In genomic region chr10:61130959-61131358, GRCm38 (mm10) we compare ENCODE assay signal across 22 mouse cellular contexts. TPM values are rescaled to one million over a fixed set of nuclear protein-coding genes. Genes with fewer than 3 reads are reported as not detected.
DNase-seq lines count a peak whose midpoint lies in the region; ATAC-seq and TF ChIP-seq lines count a peak whose summit lies in the region.
"Had no signal": no experiment of that assay in that cellular context is flagged by ENCODE, and none has a peak within 500 bp of the region (broad histone marks: within the 10 kb centered on the region; RNA-seq: fewer than 3 reads in every experiment).

No protein-coding gene starts in this region.

- no peak for ATAC-seq in megakaryocyte-erythroid progenitor cell, adult 5-6 weeks (replicated peaks; ENCODE audit: low FRiP score, low TSS enrichment, poor library complexity, severe bottlenecking)
- ATAC-seq: intestine, embryonic 15.5 days had no signal

- H3K36me3 ChIP-seq in embryonic facial prominence, embryonic 10.5 days (replicated peaks), result peaks cover 41% of the 10 kb centered on the region
- H3K36me3 ChIP-seq: intestine, embryonic 15.5 days had no signal

- no peak overlapping the region for H3K27ac ChIP-seq in cerebellum, adult 2 months (ENCODE audit: insufficient read depth, low read length)
- no peak overlapping the region for H3K27ac ChIP-seq in embryonic facial prominence, embryonic 10.5 days (replicated peaks)
- H3K27ac ChIP-seq: forebrain, embryonic 12.5 days; hindbrain, embryonic 15.5 days; intestine, embryonic 15.5 days; liver, embryonic 14.5 days; midbrain, embryonic 12.5 days; neural tube, embryonic 13.5 days had no signal

- H3K4me1 ChIP-seq in cerebellum, adult 2 months (ENCODE audit: control insufficient read depth, insufficient read depth, low read length), result peaks cover 7% of the 10 kb centered on the region; the same call in 1 of the 2 replicates
- H3K4me1 ChIP-seq in embryonic facial prominence, embryonic 10.5 days, result no peaks in the 10 kb centered on the region
- H3K4me1 ChIP-seq: forebrain, embryonic 12.5 days; heart, embryonic 12.5 days; hindbrain, embryonic 15.5 days; intestine, embryonic 15.5 days; midbrain, embryonic 12.5 days; neural tube, embryonic 13.5 days had no signal

- 21% methylated on average over 3 of the region's 3 CpGs for WGBS in cerebellum, adult 2 months
- WGBS in embryonic facial prominence, embryonic 10.5 days, result 86% methylated on average over 3 of the region's 3 CpGs

- no peak for TF ChIP-seq POLR2A in cerebellum, adult 2 months (IDR thresholded peaks at IDR 0.05; ENCODE audit: borderline replicate concordance, insufficient read depth, low read length)

- no peak overlapping the region for H3K4me3 ChIP-seq in cerebellum, adult 2 months (replicated peaks; ENCODE audit: insufficient read depth, low read depth, low read length)
- H3K4me3 ChIP-seq in embryonic facial prominence, embryonic 10.5 days, result no peak overlapping the region
- H3K4me3 ChIP-seq: forebrain, embryonic 12.5 days; heart, embryonic 12.5 days; hindbrain, embryonic 15.5 days; intestine, embryonic 15.5 days; midbrain, embryonic 12.5 days; neural tube, embryonic 13.5 days had no signal

- H3K9me3 ChIP-seq in embryonic facial prominence, embryonic 10.5 days, result no peaks in the 10 kb centered on the region
- H3K9me3 ChIP-seq: heart, embryonic 12.5 days; hindbrain, embryonic 15.5 days; intestine, embryonic 15.5 days; midbrain, embryonic 12.5 days; neural tube, embryonic 13.5 days had no signal

- H3K27me3 ChIP-seq in cerebellum, adult 2 months (ENCODE audit: control insufficient read depth, insufficient read depth, low read length), result no peaks in the 10 kb centered on the region
- no peaks in the 10 kb centered on the region for H3K27me3 ChIP-seq in embryonic facial prominence, embryonic 10.5 days (replicated peaks; ENCODE audit: low read depth, poor library complexity, severe bottlenecking)
- H3K27me3 ChIP-seq: forebrain, embryonic 12.5 days; heart, embryonic 12.5 days; hindbrain, embryonic 15.5 days; intestine, embryonic 15.5 days; midbrain, embryonic 12.5 days; neural tube, embryonic 13.5 days had no signal

- TF ChIP-seq CTCF in cerebellum, adult 2 months (IDR thresholded peaks at IDR 0.05; ENCODE audit: borderline replicate concordance, insufficient read depth, low read depth, low read length), result no peak

- peak; percentile 40 to 63 for DNase-seq in cerebellum, adult 2 months
- DNase-seq in cerebellum, adult 11 months, result no peak
- DNase-seq in adipocyte (ENCODE audit: low spot score), result peak; percentile 60
- peak; percentile 47 to 68 for DNase-seq in cerebellum, postnatal 25 days
- DNase-seq in gastrocnemius, postnatal 25 days, result no peak
- no peak for DNase-seq in embryonic facial prominence, embryonic 10.5 days (ENCODE audit: low spot score)
- DNase-seq: heart, adult 11 months; heart, postnatal 14 days; right cerebral cortex, adult 18-20 months; spleen, adult 18-20 months; thymus, postnatal 36 days had no signal

RNA-seq across cellular contexts. Expression of gene Sgpl1, which starts 16.5 kb away (rescaled TPM):
- polyA plus RNA-seq in cerebellum, adult 2 months (2012; rRNA removed), result 39.6 and 39.7 TPM in 2 replicates
- total RNA-seq in megakaryocyte-erythroid progenitor cell, adult 5-6 weeks (2014; fragmentation: Nextera tagmentation), result 18.2 and 34.1 TPM in 2 replicates
- total RNA-seq in megakaryocyte-erythroid progenitor cell, adult 5-6 weeks (2017), result 7.0 and 25.2 TPM in 2 replicates
- 1 to 10 TPM; 6.9 to 7.2 TPM for total RNA-seq in gastrocnemius, postnatal 25 days (2021)
- polyA plus RNA-seq in embryonic facial prominence, embryonic 10.5 days (2016; fragmentation: Nextera tagmentation; extraction: Ambion mirVana), result 65.4 and 68.5 TPM in 2 replicates

RNA-seq across cellular contexts. Expression of gene Tbata, which starts 40.8 kb away (rescaled TPM):
- 38.2 and 43.5 TPM in 2 replicates for polyA plus RNA-seq in cerebellum, adult 2 months (2012; rRNA removed)
- total RNA-seq in megakaryocyte-erythroid progenitor cell, adult 5-6 weeks (2014; fragmentation: Nextera tagmentation), result not detected in 2 replicates
- not detected in 2 replicates for total RNA-seq in megakaryocyte-erythroid progenitor cell, adult 5-6 weeks (2017)
- not detected for total RNA-seq in gastrocnemius, postnatal 25 days (2021)
- polyA plus RNA-seq in embryonic facial prominence, embryonic 10.5 days (2016; fragmentation: Nextera tagmentation; extraction: Ambion mirVana), result 0.15 and 0.36 TPM in 2 replicates
- total RNA-seq: adrenal gland, adult 18-20 months; gastrocnemius, adult 8-10 months had no signal
- polyA plus RNA-seq: heart, embryonic 12.5 days; intestine, embryonic 15.5 days; kidney, embryonic 14.5 days; liver, embryonic 14.5 days; midbrain, embryonic 12.5 days had no signal

RNA-seq across cellular contexts. Expression of gene Pcbd1, which starts 41.8 kb away (rescaled TPM):
- 25.7 and 26.3 TPM in 2 replicates for polyA plus RNA-seq in cerebellum, adult 2 months (2012; rRNA removed)
- 6.0 and 9.8 TPM in 2 replicates for total RNA-seq in megakaryocyte-erythroid progenitor cell, adult 5-6 weeks (2014; fragmentation: Nextera tagmentation)
- 1.9 TPM in 1 of 2 replicates, not detected in the other for total RNA-seq in megakaryocyte-erythroid progenitor cell, adult 5-6 weeks (2017)
- total RNA-seq in gastrocnemius, postnatal 25 days (2021), result under 1 TPM; 0.49 to 0.72 TPM
- 16.4 and 17.0 TPM in 2 replicates for polyA plus RNA-seq in embryonic facial prominence, embryonic 10.5 days (2016; fragmentation: Nextera tagmentation; extraction: Ambion mirVana)

Comparison
In these comparisons a context has a peak if more than half of its experiments do, and no peak if none do; other contexts are left out.
1. DNase-seq: peak in cerebellum, adult 2 months (2 of 2), adipocyte (single experiment) and cerebellum, postnatal 25 days (2 of 2); none in cerebellum, adult 11 months (single experiment), gastrocnemius, postnatal 25 days (single experiment) and embryonic facial prominence, embryonic 10.5 days (single experiment).